Mouse (Mus musculus) lung, adult 18-20 months (tissue): ENCODE data around the gene Arhgef26.

Experiments
- DNase-seq, 2 experiments: peaks; one replicate each; pipeline ENCODE4 v3.0.0; 2022; ENCODE audit warnings: mixed read lengths in 2 of 2

Gene Arhgef26

GRCm38 (mm10) chr3:62452961-62453360 is 114.8 kb downstream of the Arhgef26 start:
- no peak for DNase-seq

- DNase-seq, result no peak
Measured at GRCm38 (mm10) chr3:62454096-62454495, 116.0 kb downstream of the Arhgef26 start.

GRCm38 (mm10) chr3:62455854-62456253 is 117.7 kb downstream of the Arhgef26 start:
- DNase-seq, result no peak

- peak; percentile 65 to 72 for DNase-seq
Measured at GRCm38 (mm10) chr3:62458284-62459013, 120.3 kb downstream of the Arhgef26 start.

- no peak for DNase-seq
Measured at GRCm38 (mm10) chr3:62459483-62459882, 121.3 kb downstream of the Arhgef26 start.

GRCm38 (mm10) chr3:62464276-62464675 is 126.1 kb downstream of the Arhgef26 start:
- DNase-seq, result no peak

- DNase-seq, result no peak
Measured at GRCm38 (mm10) chr3:62470179-62470578, 132.0 kb downstream of the Arhgef26 start.

GRCm38 (mm10) chr3:62484340-62484739 is 146.2 kb downstream of the Arhgef26 start:
- DNase-seq, result no peak

- DNase-seq, result no peak
Measured at GRCm38 (mm10) chr3:62492568-62492967, 154.4 kb downstream of the Arhgef26 start.

- DNase-seq, result no peak
Measured at GRCm38 (mm10) chr3:62499327-62499726, 161.2 kb downstream of the Arhgef26 start.

GRCm38 (mm10) chr3:62505166-62505900 is 167.2 kb downstream of the Arhgef26 start:
- no peak for DNase-seq

GRCm38 (mm10) chr3:62506488-62507205 is 168.5 kb downstream of the Arhgef26 start, which contains the start of gene Dhx36:
Gene Dhx36, minus strand, starts transcription at chr3:62507004.
- peak; percentile 95 to 96 for DNase-seq

- no peak for DNase-seq
Measured at GRCm38 (mm10) chr3:62507206-62507647, 169.1 kb downstream of the Arhgef26 start.
